Mouse (Mus musculus) limb, embryonic 12.5 days (tissue): ENCODE results near the gene Syngr3. TPM values are rescaled to one million over a fixed set of nuclear protein-coding genes. Genes with fewer than 3 reads are reported as not detected.
"Not testable (repeated sequence)": the region's sequence is repeated elsewhere in the genome, so short reads cannot be mapped to it uniquely, and the experiment has no call there.

Source experiments
- ATAC-seq: fragments of 200-750 bp; cut with Nextera tagmentation; 2 replicates; pipeline ENCODE4 v1.8.0; 2017; ENCODE audit warnings: low read depth, moderate TSS enrichment; ENCODE audit not compliant: insufficient number of reproducible peaks, insufficient read depth, low FRiP score, low TSS enrichment
- H3K27ac ChIP-seq: fragments of 300-500 bp; sonication (generic); 2 replicates; pipeline ENCODE4 v1.5.1; 2016; ENCODE audit warnings: mild to moderate bottlenecking, moderate library complexity
- H3K27me3 ChIP-seq: fragments of 300-500 bp; sonication (generic); 2 replicates; pipeline ENCODE4 v1.6.1; 2016; ENCODE audit warnings: mild to moderate bottlenecking, moderate library complexity
- H3K36me3 ChIP-seq: fragments of 300-500 bp; sonication (generic); 2 replicates; pipeline ENCODE4 v1.6.1; 2016; ENCODE audit warnings: mild to moderate bottlenecking, moderate library complexity
- H3K4me1 ChIP-seq: fragments of 300-500 bp; sonication (generic); replicated peaks from 2 replicates; pipeline ENCODE4 v1.6.1; 2016
- H3K4me2 ChIP-seq: fragments of 300-500 bp; sonication (generic); 2 replicates; pipeline ENCODE4 v1.6.1; 2016; ENCODE audit warnings: mild to moderate bottlenecking, moderate library complexity
- H3K4me3 ChIP-seq: fragments of 300-500 bp; sonication (generic); replicated peaks from 2 replicates; pipeline ENCODE4 v1.5.1; 2016; ENCODE audit warnings: mild to moderate bottlenecking
- H3K9ac ChIP-seq: fragments of 300-500 bp; sonication (generic); replicated peaks from 2 replicates; pipeline ENCODE4 v1.6.1; 2016; ENCODE audit warnings: mild to moderate bottlenecking, moderate library complexity
- H3K9me3 ChIP-seq: fragments of 300-500 bp; sonication (generic); 2 replicates; pipeline ENCODE4 v1.6.1; 2016; ENCODE audit warnings: mild to moderate bottlenecking, moderate library complexity
- WGBS: fragments of 180-500 bp; shearing (Covaris S2); methylation state at CpG from one replicate; pipeline ENCODE4 v1.1.7; 2016; 5-methylcytosine and 5-hydroxymethylcytosine counted together
- polyA plus RNA-seq: library from polyadenylated mRNA; unstranded; fragments of >200 nt; fragmentation: Nextera tagmentation; extraction: Ambion mirVana; gene quantifications from 2 replicates; pipeline ENCODE4 v1.2.1, GENCODE M21; 2016

Gene Syngr3
- polyA plus RNA-seq, 1 experiment from 2014 or later = 8.2 TPM

DNA sequence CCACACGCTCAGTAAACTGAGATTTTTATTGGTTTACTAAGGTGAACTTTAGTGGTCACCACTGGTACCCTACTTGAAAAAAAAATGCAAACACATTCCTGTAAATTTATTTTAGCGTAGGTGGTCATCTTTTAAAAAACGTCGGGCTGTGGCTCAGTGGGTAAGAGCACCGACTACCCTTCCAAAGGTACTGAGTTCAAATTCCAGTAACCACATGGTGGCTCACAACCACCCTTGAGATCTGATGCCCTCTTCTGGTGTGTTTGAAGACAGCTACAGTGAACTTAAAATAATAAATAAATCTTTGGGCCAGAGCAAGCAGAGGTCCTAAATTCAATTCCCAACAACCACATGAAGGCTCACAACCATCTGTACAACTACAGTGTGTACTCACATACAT is 29.2 kb upstream of the Syngr3 start:
- H3K4me2 ChIP-seq = peak overlapping the region; percentile 70
- peak overlapping the region; percentile 81 for H3K4me3 ChIP-seq
- H3K9me3 ChIP-seq, H3K27ac ChIP-seq, ATAC-seq, H3K27me3 ChIP-seq: not testable (repeated sequence)
- WGBS = 64% methylated on average over 5 of the region's 5 CpGs
- peaks cover 32% of the 10 kb centered on the region for H3K4me1 ChIP-seq
- peaks cover 53% of the 10 kb centered on the region for H3K36me3 ChIP-seq
- peak overlapping the region; percentile 90 for H3K9ac ChIP-seq

DNA sequence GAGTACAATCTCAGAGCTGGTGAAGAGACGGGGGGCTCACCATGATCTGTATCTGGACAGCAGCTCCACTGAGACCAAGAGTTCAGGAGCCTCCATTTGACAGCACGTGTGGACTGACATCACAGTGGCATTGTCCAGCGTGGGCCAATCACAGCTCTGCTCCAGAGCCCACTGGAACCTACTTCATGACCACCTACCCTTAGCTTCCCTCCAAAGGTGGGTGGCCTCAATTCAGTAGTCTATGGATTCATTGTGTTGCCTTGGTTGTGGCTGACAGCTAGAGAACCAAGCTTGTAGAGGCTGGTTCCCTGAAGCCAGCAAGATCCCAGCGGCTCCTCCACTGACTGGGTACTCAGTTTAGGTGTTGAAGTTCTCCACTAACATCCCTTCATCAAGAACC is 28.2 kb upstream of the Syngr3 start, which contains the start of the genes Rnf151 and Rps2:
Gene Rnf151, minus strand, starts transcription at position 121 of the 400 bp plus-strand sequence.
Gene Rps2, plus strand, starts transcription at position 174 of the 400 bp plus-strand sequence.
- H3K4me1 ChIP-seq = peaks cover 25% of the 10 kb centered on the region
- no peak within 1 kb of the TSS for H3K27ac ChIP-seq
- peaks cover 53% of the 10 kb centered on the region for H3K36me3 ChIP-seq
- ATAC-seq = no peak
- 86% methylated on average over 4 of the region's 4 CpGs for WGBS
- H3K27me3 ChIP-seq = no peaks in the 10 kb centered on the region
- H3K9ac ChIP-seq = peak within 1 kb of the TSS; percentile 90
- peak within 1 kb of the TSS; percentile 81 for H3K4me3 ChIP-seq
- peak within 1 kb of the TSS; percentile 70 for H3K4me2 ChIP-seq
- H3K9me3 ChIP-seq = no peaks in the 10 kb centered on the region

DNA sequence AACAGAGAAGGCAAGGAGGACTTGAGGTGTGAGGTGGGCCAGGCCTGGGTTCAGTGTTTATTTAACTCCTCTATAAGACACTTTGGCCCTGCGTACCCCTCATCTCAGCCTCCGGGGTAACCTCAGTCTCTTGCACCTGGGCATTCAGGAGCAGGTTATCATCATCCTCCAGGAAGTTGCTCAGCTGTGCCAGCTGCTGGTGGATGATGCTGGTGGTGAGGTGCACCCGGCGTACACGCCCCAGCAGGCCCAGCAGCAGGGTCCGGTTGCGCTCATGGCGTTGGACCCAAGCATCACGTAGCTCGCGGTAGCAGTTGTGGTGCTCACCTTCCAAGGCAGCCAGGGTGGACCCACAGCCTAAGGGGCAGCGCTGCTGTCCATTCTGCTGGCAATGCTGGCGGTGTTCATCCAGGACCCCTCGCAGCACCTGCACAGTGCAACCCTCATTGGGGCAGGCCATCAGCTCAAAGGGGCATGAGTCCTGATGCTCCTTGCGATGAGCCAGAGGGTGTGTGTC is 26.5 kb upstream of the Syngr3 start:
- 96% methylated on average over 15 of the region's 15 CpGs for WGBS
- Histone ChIP-seq H3K27ac (no peak overlapping the region), H3K4me3 (no peak overlapping the region), H3K9me3 (no peaks in the 10 kb centered on the region), H3K36me3 (peaks cover 39% of the 10 kb centered on the region), H3K27me3 (no peaks in the 10 kb centered on the region), H3K4me1 (peaks cover 9% of the 10 kb centered on the region), H3K9ac (no peak overlapping the region), H3K4me2 (no peak overlapping the region)
- ATAC-seq = no peak

DNA sequence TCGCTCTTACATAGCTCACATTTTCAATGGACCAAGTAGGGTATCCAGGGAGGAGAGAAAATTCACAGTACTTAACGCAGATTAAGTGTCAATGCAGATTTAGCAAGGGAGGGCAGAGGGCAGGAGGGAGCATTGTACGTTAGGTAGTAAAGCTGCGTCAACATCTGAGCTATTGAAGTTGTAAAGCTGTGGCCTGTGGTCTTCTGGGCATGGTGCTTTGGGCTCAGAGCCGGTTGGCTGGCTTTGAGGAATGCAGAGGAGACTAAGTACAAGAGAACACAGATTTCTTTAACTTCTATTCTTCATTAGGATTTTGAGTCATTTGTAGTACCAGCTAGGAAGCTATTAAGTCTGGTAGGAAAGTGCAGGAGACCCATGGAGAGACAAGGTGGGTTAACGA is 25.8 kb upstream of the Syngr3 start:
- no peak overlapping the region for H3K9ac ChIP-seq
- H3K36me3 ChIP-seq = peaks cover 35% of the 10 kb centered on the region
- peaks cover 6% of the 10 kb centered on the region for H3K4me1 ChIP-seq
- WGBS = 65% methylated on average over 6 of the region's 6 CpGs
- no peak overlapping the region for H3K27ac ChIP-seq
- H3K4me2 ChIP-seq = no peak overlapping the region
- no peak overlapping the region for H3K4me3 ChIP-seq
- no peak for ATAC-seq
- no peaks in the 10 kb centered on the region for H3K27me3 ChIP-seq
- H3K9me3 ChIP-seq = no peaks in the 10 kb centered on the region

DNA sequence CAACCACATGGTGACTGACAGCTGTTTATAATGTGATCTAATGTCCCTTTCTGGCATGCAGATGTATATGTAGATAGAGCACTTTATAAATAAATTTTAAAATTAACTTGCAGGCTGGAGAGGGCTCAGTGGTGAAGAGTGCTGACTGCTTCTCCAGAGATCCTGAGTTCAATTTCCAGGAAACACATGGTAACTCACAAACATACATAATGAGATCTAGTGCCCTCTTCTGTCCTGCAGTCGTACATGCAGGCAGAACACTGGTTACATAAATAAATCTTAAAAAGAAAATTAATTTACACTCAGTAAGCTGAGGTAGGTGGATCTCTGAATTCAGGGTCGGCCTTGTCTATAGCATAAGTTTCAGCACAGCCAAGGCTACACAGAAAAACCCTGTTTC is 18.9 kb upstream of the Syngr3 start:
- WGBS = 31% methylated on average over 2 of the region's 2 CpGs
- ATAC-seq = no peak

DNA sequence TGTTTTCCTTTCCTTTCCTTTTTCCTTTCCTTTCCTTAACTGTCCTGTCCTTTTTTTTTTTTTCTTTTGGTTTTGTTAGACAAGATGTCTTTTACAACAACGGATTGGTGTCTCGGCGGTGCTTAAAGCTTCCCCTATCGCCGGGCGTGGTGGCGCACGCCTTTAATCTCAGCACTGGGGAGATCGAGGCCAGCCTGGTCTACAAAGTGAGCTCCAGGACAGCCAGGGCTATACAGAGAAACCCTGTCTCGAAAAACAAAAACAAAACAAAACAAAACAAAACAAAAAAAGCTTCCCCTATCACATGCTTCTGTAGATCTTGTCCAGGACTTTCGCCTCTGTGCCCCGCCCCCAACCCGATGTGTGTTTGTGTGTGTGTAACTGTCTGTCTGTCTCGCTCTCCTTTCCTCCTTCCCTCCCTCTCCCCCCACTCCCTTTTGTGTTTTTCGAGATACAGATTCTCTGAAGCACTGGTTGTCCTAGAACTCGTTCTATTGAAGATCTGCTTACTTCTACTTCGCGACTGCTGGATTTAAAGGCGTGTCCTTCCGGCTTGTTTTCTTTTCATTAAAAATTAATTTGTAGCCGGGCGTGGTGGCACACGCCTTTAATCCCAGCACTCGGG is 18.2 kb upstream of the Syngr3 start:
- 6% methylated on average over 24 of the region's 24 CpGs for WGBS
- ATAC-seq = 0 out of 2 replicates have a peak, but pooled peaks have one; percentile 13
- Histone ChIP-seq H3K4me1 (peaks cover 14% of the 10 kb centered on the region; the same call in 1 of the 2 replicates), H3K9me3 (no peaks in the 10 kb centered on the region), H3K4me3 (peak overlapping the region; percentile 85), H3K4me2 (peak overlapping the region; percentile 85), H3K27ac (peak overlapping the region; percentile 78), H3K36me3 (peaks cover 25% of the 10 kb centered on the region), H3K27me3 (no peaks in the 10 kb centered on the region), H3K9ac (peak overlapping the region; percentile 73)

More for the DNA sequence above, 18.9 kb upstream of the Syngr3 start:
- Histone ChIP-seq H3K4me2 (peak overlapping the region; percentile 85; the same call in 1 of the 2 replicates), H3K27ac (no peak overlapping the region), H3K4me1 (peaks cover 14% of the 10 kb centered on the region; the same call in 1 of the 2 replicates), H3K4me3 (peak overlapping the region; percentile 85; the same call in 1 of the 2 replicates), H3K27me3 (no peaks in the 10 kb centered on the region), H3K36me3 (peaks cover 19% of the 10 kb centered on the region), H3K9ac (no peak overlapping the region), H3K9me3 (no peaks in the 10 kb centered on the region)

DNA sequence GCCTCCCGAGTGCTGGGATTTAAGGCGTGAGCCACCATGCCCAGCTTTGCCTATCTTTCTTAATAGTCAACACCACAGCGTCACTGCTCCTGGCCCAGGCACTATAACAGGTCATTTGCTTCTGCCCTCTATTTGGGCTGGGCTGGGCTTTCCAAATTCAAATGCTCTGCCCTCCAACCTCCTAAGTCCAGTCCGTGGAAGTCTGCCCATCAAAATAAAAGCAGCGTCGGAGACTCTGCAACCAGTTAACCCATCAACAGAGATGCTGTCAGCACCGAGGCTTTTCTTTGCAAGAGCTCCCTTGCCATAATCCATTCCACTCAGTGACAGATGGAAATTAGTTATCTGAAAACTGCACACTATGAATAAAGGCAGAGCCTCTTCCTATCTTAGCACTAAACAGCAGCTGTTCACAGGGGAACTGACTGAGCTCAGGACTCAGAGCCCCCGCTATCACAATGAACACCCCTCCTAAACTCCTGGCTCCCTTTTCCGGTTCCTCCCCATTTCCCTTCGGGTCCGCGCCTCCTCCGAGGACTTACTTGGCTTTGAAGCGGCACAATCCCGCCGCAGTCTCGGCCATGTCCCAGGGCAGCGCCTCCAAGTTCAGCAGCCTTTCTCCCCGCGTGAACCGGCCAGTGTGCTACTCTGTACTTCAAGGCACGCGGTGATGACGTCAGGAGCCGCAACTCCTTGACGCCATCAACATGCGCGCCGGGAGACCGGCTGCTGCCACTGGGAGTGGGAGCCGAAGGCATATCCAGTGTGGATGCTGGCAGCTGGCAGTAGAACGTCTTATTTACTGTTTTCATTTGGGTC is 17.4 kb upstream of the Syngr3 start, which contains the start of gene Tbl3:
Gene Tbl3, minus strand, starts transcription at position 679 of the 819 bp plus-strand sequence.
- Histone ChIP-seq H3K4me2 (peak within 1 kb of the TSS; percentile 85), H3K4me3 (peak within 1 kb of the TSS; percentile 85), H3K9ac (peak within 1 kb of the TSS; percentile 73), H3K9me3 (no peaks in the 10 kb centered on the region), H3K27ac (peak within 1 kb of the TSS; percentile 78), H3K27me3 (no peaks in the 10 kb centered on the region), H3K36me3 (peaks cover 32% of the 10 kb centered on the region), H3K4me1 (peaks cover 14% of the 10 kb centered on the region; the same call in 1 of the 2 replicates)
- ATAC-seq = peak; percentile 78; the same call in 1 of the 2 replicates
- WGBS = 4% methylated on average over 32 of the region's 32 CpGs

DNA sequence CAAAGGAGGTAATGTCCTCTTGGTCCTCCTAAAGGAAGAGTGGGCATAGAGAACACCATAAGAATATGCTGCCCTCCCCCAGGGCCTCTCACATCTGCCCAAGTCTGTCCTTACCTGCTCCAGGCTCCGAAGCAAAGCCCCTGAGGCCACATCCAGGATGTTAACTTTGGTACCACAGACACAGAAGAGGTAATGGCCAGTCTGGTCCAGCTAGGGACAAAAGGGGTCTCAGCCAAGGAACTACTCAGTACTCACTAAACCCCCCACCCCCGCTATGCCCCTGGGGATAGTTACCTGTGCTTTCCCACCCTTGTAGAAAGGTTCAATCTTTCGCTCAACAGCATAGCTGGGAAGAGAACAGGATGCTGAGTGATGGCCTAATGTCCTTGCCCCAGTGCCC is 16.1 kb upstream of the Syngr3 start:
- peaks cover 46% of the 10 kb centered on the region for H3K36me3 ChIP-seq
- WGBS = 93% methylated on average over 3 of the region's 3 CpGs
- no peak overlapping the region for H3K9ac ChIP-seq
- peaks cover 14% of the 10 kb centered on the region; the same call in 1 of the 2 replicates for H3K4me1 ChIP-seq
- H3K4me2 ChIP-seq = no peak overlapping the region; the same call in 1 of the 2 replicates
- H3K27me3 ChIP-seq = no peaks in the 10 kb centered on the region
- H3K4me3 ChIP-seq = no peak overlapping the region
- H3K27ac ChIP-seq = no peak overlapping the region
- ATAC-seq = no peak
- H3K9me3 ChIP-seq = no peaks in the 10 kb centered on the region

DNA sequence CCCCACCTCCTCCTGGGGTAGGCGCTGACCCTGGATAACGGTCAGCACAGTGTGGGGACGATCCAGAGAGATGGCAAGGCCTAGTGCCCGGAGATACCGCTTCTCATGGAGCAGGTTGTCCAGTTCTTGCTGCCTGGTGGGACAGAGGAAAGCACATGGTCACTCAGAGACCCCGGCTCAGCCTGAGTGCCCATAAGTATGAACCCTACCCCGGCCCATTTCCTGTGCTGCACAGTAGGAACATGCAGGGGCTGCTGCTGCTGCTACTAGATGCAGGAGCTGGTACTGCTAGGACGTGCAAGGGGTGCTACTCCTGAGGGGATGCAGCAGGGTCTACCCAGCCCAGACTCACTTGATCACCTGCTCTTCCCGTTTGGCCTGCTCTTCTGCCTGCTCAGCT is 11.5 kb upstream of the Syngr3 start:
- H3K4me1 ChIP-seq = peaks cover 16% of the 10 kb centered on the region
- H3K36me3 ChIP-seq = peaks cover 61% of the 10 kb centered on the region
- H3K9me3 ChIP-seq = no peaks in the 10 kb centered on the region
- WGBS = 88% methylated on average over 9 of the region's 9 CpGs
- H3K27me3 ChIP-seq = no peaks in the 10 kb centered on the region
- H3K27ac ChIP-seq = no peak overlapping the region
- ATAC-seq = no peak
- no peak overlapping the region for H3K4me2 ChIP-seq
- no peak overlapping the region for H3K9ac ChIP-seq
- no peak overlapping the region for H3K4me3 ChIP-seq

DNA sequence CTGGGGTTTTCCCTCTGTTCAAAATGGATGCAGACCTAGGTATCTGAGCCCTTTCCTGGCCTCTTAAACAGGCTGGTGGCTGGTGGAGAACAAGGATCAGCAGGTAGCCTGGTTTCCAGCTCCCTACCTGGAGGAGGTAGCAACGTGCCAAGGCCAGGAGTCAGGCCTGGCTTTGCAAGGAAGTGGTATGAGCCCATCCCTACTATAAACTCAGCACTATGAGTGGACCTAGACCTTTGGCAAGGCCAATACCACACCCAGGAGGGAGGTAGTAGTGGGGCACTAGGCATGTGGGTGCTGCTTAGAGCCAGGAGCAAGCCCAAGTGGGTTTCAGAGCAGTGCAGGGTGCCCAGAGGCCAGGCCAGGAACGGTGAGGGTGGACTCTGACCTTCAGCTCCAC is 9.7 kb upstream of the Syngr3 start:
- H3K4me3 ChIP-seq = no peak overlapping the region
- no peak overlapping the region for H3K4me2 ChIP-seq
- 82% methylated on average over 2 of the region's 2 CpGs for WGBS
- H3K9ac ChIP-seq = no peak overlapping the region
- H3K36me3 ChIP-seq = peaks cover 50% of the 10 kb centered on the region
- H3K27me3 ChIP-seq = no peaks in the 10 kb centered on the region
- H3K9me3 ChIP-seq = no peaks in the 10 kb centered on the region
- peaks cover 20% of the 10 kb centered on the region for H3K4me1 ChIP-seq
- ATAC-seq = no peak
- H3K27ac ChIP-seq = no peak overlapping the region

DNA sequence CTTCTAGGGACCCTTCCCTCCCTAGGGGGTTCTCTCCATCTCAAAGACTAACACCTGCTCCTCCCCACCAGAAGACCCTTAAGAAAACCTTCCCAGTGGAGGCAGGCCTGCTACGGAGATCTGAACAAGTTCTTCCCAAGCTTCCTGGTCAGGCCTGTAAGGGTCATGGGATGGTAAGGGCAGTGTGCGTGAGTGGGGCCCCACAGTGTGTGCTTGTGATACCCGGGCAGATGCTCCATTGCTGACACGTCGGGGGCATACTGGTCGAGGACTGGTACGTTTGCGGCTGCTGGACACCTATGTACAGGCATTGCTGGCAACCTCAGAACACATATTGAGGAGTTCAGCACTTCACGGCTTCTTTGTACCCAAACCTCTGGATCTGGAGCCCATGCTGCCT is 9.0 kb upstream of the Syngr3 start:
- WGBS = 71% methylated on average over 9 of the region's 9 CpGs
- Histone ChIP-seq H3K27ac (no peak overlapping the region), H3K4me1 (peaks cover 24% of the 10 kb centered on the region), H3K4me2 (no peak overlapping the region), H3K9ac (no peak overlapping the region), H3K36me3 (peaks cover 47% of the 10 kb centered on the region), H3K9me3 (no peaks in the 10 kb centered on the region), H3K27me3 (no peaks in the 10 kb centered on the region), H3K4me3 (no peak overlapping the region)
- ATAC-seq = no peak
